Mouse (Mus musculus): ENCODE measurements at regions not wholly inside any gene's neighbourhood (a gene's known extent, or its start where the extent isn't known, plus 50 kb on each side); places are given as distances from the start of the nearest gene placed in this dataset.

DNA sequence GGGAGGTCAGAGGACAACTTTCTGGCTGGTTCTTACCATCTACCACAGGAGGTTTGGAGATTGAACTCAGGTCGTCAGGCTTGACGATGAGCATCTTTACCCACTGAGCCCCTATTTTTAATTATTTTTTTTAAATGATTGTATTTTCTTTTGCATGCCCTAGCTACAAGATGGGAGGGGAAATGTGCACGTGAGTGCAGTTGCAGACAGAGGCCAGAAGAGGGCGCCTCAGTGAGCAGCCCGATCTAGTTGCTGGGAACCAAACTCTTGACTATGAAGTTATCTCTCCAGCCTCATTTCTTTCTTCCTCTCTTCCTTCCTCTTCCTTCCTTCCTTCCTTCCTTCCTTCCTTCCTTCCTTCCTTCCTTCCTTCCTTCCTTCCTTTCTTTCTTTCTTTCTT is 537.3 kb upstream of the Adam5 start:
- no peak overlapping the region for H3ac ChIP-seq (ENCODE audit: control insufficient read depth, insufficient read length)
- H3K4me3 ChIP-seq, result no peak overlapping the region
- no peak overlapping the region for H3K4me2 ChIP-seq (ENCODE audit: low read depth)
- no peaks in the 10 kb centered on the region for H3K79me2 ChIP-seq (ENCODE audit: control insufficient read depth, insufficient read depth)
- TF ChIP-seq MYOD1 (IDR thresholded peaks at IDR 0.05; ENCODE audit: control insufficient read depth in 1 of 3, insufficient read length in 2 of 3, low read depth in 2 of 3) (no peak), POLR2A (IDR thresholded peaks at IDR 0.05; ENCODE audit: insufficient read length, low read depth) (no peak), MYOG (IDR thresholded peaks at IDR 0.05; ENCODE audit: control insufficient read depth in 1 of 3, insufficient read depth in 1 of 3, insufficient read length in 2 of 3, low read depth in 2 of 3) (no peak), POLR2AphosphoS2 (IDR thresholded peaks at IDR 0.05; ENCODE audit: insufficient read length, low read depth) (no peak), CEBPB (IDR thresholded peaks at IDR 0.05; ENCODE audit: insufficient read depth, poor library complexity, severe bottlenecking) (no peak), SRF (IDR thresholded peaks at IDR 0.05; ENCODE audit: control insufficient read depth, insufficient read length, low read depth) (no peak), USF1 (IDR thresholded peaks at IDR 0.05; ENCODE audit: low read depth) (no peak), MAX (IDR thresholded peaks at IDR 0.05; ENCODE audit: low read depth) (no peak), TCF3 (IDR thresholded peaks at IDR 0.05; ENCODE audit: insufficient read length, low read depth) (no peak), E2F4 (IDR thresholded peaks at IDR 0.05; ENCODE audit: insufficient read depth) (no peak), TCF12 (IDR thresholded peaks at IDR 0.05; ENCODE audit: insufficient read depth, poor library complexity, severe bottlenecking) (no peak), REST (IDR thresholded peaks at IDR 0.05; ENCODE audit: insufficient read depth, insufficient read length) (no peak)
- H3K27me3 ChIP-seq (ENCODE audit: control insufficient read depth, insufficient read depth, insufficient read length), result no peaks in the 10 kb centered on the region
- no peaks in the 10 kb centered on the region for H3K36me3 ChIP-seq (ENCODE audit: control insufficient read depth, insufficient read depth)

- H3K4me2 ChIP-seq (ENCODE audit: low read depth), result no peak overlapping the region
- no peaks in the 10 kb centered on the region for H3K36me3 ChIP-seq (ENCODE audit: control insufficient read depth, insufficient read depth)
- H3ac ChIP-seq (ENCODE audit: control insufficient read depth, insufficient read length), result no peak overlapping the region
- H3K79me2 ChIP-seq (ENCODE audit: control insufficient read depth, insufficient read depth), result no peaks in the 10 kb centered on the region
- no peaks in the 10 kb centered on the region for H3K27me3 ChIP-seq (ENCODE audit: control insufficient read depth, insufficient read depth, insufficient read length)
- no peak for TF ChIP-seq SRF (IDR thresholded peaks at IDR 0.05; ENCODE audit: control insufficient read depth, insufficient read length, low read depth)
- no peak overlapping the region for H3K4me3 ChIP-seq
Observed at GRCm38 (mm10) chr8:25358539-25359165, 534.5 kb upstream of the Adam5 start.

DNA sequence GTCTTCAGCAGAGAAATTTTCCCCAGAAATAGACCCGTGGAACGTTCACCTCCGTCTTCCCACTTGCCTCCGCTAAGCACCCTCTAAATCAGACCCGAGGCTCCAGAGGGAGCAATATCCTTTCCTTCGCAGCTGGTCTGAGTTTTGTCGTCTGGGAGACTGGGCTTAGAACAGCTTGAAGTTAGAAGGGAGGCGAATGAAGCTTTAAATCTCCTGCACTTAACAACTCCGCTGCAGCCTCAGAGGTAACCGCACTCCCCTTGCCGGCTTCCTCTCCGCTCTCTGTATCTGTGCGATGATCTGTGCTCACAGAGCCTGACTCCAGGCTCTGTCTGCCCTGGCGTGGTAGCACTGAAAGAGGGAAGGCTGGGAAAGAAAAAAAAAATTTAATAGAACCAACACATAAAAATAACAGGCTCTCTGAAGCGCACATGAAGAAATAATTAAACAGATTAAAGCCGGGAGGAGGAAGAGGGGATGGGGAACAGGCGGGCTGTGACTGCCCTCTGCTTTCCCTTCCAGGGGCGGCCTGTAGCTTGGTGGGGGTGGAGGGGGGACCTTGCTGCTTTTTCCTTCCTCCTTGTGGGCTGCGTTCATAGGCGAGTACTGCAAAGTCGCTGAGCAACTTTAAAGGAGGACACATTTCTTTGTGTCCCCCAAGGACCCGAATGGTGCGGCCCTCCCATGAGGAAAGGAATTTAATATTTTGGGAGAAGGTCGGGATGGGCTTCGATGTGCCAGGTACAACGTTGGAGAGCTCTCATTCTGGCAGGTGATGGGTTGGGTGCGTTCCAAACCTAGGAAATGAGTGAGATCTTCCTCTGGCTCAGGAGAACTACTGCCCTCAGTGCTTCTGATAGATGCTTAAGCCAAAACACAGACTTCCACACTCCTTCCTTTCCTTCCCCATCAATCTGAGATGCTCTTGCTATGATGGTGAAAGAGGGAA is 529.9 kb upstream of the Adam5 start:
- Histone ChIP-seq H3K27me3 (ENCODE audit: control insufficient read depth, insufficient read depth, insufficient read length) (no peaks in the 10 kb centered on the region), H3K4me3 (no peak overlapping the region), H3K36me3 (ENCODE audit: control insufficient read depth, insufficient read depth) (no peaks in the 10 kb centered on the region), H3K4me2 (ENCODE audit: low read depth) (no peak overlapping the region), H3ac (ENCODE audit: control insufficient read depth, insufficient read length) (no peak overlapping the region), H3K79me2 (ENCODE audit: control insufficient read depth, insufficient read depth) (no peaks in the 10 kb centered on the region)
- TF ChIP-seq USF1 (IDR thresholded peaks at IDR 0.05; ENCODE audit: low read depth), result no peak
- no peak for TF ChIP-seq MYOD1 (IDR thresholded peaks at IDR 0.05; ENCODE audit: control insufficient read depth in 1 of 3, insufficient read length in 2 of 3, low read depth in 2 of 3)
- TF ChIP-seq POLR2A (IDR thresholded peaks at IDR 0.05; ENCODE audit: insufficient read length, low read depth), result no peak
- no peak for TF ChIP-seq SRF (IDR thresholded peaks at IDR 0.05; ENCODE audit: control insufficient read depth, insufficient read length, low read depth)
- no peak for TF ChIP-seq MAX (IDR thresholded peaks at IDR 0.05; ENCODE audit: low read depth)
- no peak for TF ChIP-seq TCF3 (IDR thresholded peaks at IDR 0.05; ENCODE audit: insufficient read length, low read depth)
- no peak for TF ChIP-seq MYOG (IDR thresholded peaks at IDR 0.05; ENCODE audit: control insufficient read depth in 1 of 3, insufficient read depth in 1 of 3, insufficient read length in 2 of 3, low read depth in 2 of 3)
- TF ChIP-seq CEBPB (IDR thresholded peaks at IDR 0.05; ENCODE audit: insufficient read depth, poor library complexity, severe bottlenecking), result no peak
- no peak for TF ChIP-seq POLR2AphosphoS2 (IDR thresholded peaks at IDR 0.05; ENCODE audit: insufficient read length, low read depth)
- no peak for TF ChIP-seq TCF12 (IDR thresholded peaks at IDR 0.05; ENCODE audit: insufficient read depth, poor library complexity, severe bottlenecking)
- TF ChIP-seq REST (IDR thresholded peaks at IDR 0.05; ENCODE audit: insufficient read depth, insufficient read length), result no peak
- no peak for TF ChIP-seq E2F4 (IDR thresholded peaks at IDR 0.05; ENCODE audit: insufficient read depth)

DNA sequence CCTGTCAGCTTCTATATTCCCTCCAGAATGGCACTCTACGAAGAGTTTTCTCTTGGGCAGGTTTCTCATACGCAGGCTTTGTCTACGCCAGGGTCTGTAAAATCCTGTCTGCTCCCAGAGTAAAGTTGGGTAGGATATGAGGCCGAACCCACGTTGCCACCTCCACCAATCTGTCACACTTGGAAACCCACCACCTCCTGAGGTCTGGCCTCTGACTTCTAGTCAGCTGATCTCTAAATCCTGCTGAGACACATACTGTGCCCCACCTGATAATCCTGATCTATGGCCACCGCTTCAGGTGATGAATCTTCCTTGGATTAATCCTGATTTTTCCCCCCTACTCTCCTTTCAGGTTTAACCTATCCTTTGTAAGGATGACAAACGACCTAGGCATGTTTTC is 529.2 kb upstream of the Adam5 start:
- Histone ChIP-seq H3ac (ENCODE audit: control insufficient read depth, insufficient read length) (no peak overlapping the region), H3K4me3 (no peak overlapping the region)
- TF ChIP-seq TCF3 (IDR thresholded peaks at IDR 0.05; ENCODE audit: insufficient read length, low read depth), result no peak
- no peak for TF ChIP-seq USF1 (IDR thresholded peaks at IDR 0.05; ENCODE audit: low read depth)
- no peak for TF ChIP-seq POLR2A (IDR thresholded peaks at IDR 0.05; ENCODE audit: insufficient read length, low read depth)
- no peak for TF ChIP-seq MYOG (IDR thresholded peaks at IDR 0.05; ENCODE audit: control insufficient read depth in 1 of 3, insufficient read depth in 1 of 3, insufficient read length in 2 of 3, low read depth in 2 of 3)
- TF ChIP-seq E2F4 (IDR thresholded peaks at IDR 0.05; ENCODE audit: insufficient read depth), result no peak
- TF ChIP-seq SRF (IDR thresholded peaks at IDR 0.05; ENCODE audit: control insufficient read depth, insufficient read length, low read depth), result no peak
- TF ChIP-seq TCF12 (IDR thresholded peaks at IDR 0.05; ENCODE audit: insufficient read depth, poor library complexity, severe bottlenecking), result no peak
- no peak for TF ChIP-seq REST (IDR thresholded peaks at IDR 0.05; ENCODE audit: insufficient read depth, insufficient read length)
- TF ChIP-seq CEBPB (IDR thresholded peaks at IDR 0.05; ENCODE audit: insufficient read depth, poor library complexity, severe bottlenecking), result no peak
- no peak for TF ChIP-seq MYOD1 (IDR thresholded peaks at IDR 0.05; ENCODE audit: control insufficient read depth in 1 of 3, insufficient read length in 2 of 3, low read depth in 2 of 3)
- TF ChIP-seq POLR2AphosphoS2 (IDR thresholded peaks at IDR 0.05; ENCODE audit: insufficient read length, low read depth), result no peak
- TF ChIP-seq MAX (IDR thresholded peaks at IDR 0.05; ENCODE audit: low read depth), result no peak

More for the DNA sequence above, 529.2 kb upstream of the Adam5 start:
- no peaks in the 10 kb centered on the region for H3K27me3 ChIP-seq (ENCODE audit: control insufficient read depth, insufficient read depth, insufficient read length)
- no peak overlapping the region for H3K4me2 ChIP-seq (ENCODE audit: low read depth)
- H3K79me2 ChIP-seq (ENCODE audit: control insufficient read depth, insufficient read depth), result no peaks in the 10 kb centered on the region
- no peaks in the 10 kb centered on the region for H3K36me3 ChIP-seq (ENCODE audit: control insufficient read depth, insufficient read depth)

Data from myocyte (in vitro differentiated cells).